Mouse (Mus musculus) monocyte, adult 59 days (primary cell): ENCODE measurements around the gene Tgfbr3. TPM values are rescaled to one million over a fixed set of nuclear protein-coding genes. Genes with fewer than 3 reads are reported as not detected.

Experiments used
- total RNA-seq, 2 experiments: library from RNA; stranded (reverse); gene quantifications; one replicate each; pipeline ENCODE4 v1.2.4; 2023

Tgfbr3 gene
- total RNA-seq, result 10 to 100 TPM; 13.2 to 13.6 TPM

DNA sequence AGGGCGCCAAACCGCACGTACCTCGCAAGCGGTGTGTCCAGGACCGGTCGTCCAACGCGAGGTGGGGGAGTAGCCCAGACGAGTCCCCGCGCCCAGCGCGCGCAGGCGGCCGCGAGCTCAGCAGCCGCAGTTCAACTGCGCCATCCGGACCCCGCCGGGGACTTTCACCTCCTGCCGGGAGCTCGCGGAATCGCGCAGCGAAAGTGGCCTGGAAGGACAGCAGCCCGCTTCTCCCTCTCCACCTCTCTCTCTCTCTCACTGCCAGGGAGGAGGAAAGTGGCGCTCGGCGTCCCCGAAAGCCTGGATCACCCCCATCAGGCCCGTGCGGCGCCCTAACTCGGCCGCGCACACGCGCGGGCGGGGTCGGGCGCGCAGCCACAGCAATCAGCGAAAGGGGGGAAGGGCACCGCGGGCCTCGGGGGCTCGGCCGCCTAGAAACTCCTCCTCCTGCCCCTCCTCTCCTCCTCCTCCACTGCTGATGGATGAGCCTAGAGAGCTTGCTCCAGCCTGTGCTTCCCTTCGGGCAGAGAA is at the start of gene Tgfbr3:
TSS of gene Tgfbr3 (minus strand) at position 396 of the 531 bp plus-strand sequence.

DNA sequence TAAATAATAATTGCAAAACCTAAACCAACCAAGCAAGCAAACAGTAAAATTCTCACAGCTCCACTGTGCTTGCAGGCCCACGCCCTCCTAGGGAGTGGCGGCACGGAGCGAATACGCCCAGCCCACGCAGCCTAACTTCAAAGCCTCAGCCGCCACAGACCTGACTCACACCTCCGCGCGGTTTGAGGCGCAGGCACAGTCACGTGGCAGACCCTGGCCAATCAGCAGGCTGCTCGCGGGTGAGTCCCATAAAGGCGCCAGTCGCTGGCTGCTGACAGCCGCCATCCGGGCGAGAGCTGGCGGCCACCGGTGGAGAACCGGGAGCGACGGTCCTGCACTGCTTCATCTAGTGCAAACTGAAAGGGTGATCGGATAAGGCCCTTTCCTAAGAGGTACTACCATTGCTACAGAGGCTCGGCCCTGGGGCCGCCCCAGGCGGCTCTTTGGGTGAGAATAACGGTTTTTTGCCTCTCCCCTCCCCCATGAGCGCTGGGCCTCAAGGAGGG is 41.5 kb upstream of the Tgfbr3 start, which contains the start of gene Brdt:
TSS of gene Brdt (plus strand) at position 244 of the 506 bp plus-strand sequence.

Other genes starting within 250 kb of the Tgfbr3 start
- gene Brdt, start 41.5 kb upstream of the Tgfbr3 start, total RNA-seq, result under 1 TPM in 1 of 2 experiments, not detected in 1; 0.31 TPM
- not detected for gene Ephx4, start 113.1 kb upstream of the Tgfbr3 start, total RNA-seq
- gene Lpcat2b, start 141.9 kb upstream of the Tgfbr3 start, total RNA-seq, result not detected
- 1 to 10 TPM; 2.2 to 5.8 TPM for gene Btbd8, start 148.4 kb upstream of the Tgfbr3 start, total RNA-seq
- gene Gm42669, start 218.0 kb upstream of the Tgfbr3 start, total RNA-seq, result not detected
- not detected for gene 1700028K03Rik, start 245.1 kb upstream of the Tgfbr3 start, total RNA-seq